Mouse (Mus musculus): ENCODE results near the gene Slc7a9. TPM values are rescaled to one million over a fixed set of nuclear protein-coding genes. Genes with fewer than 3 reads are reported as not detected.

Slc7a9 gene
- polyA plus RNA-seq, 1 experiment from 2014 or later, result not detected

Other genes starting within 250 kb of the Slc7a9 start
- gene Lrp3, start 233.3 kb upstream of the Slc7a9 start, polyA plus RNA-seq (2015; fragmentation: Nextera tagmentation; extraction: Ambion mirVana), result 0.42 and 0.43 TPM in 2 replicates
- gene Gpatch1, start 130.4 kb upstream of the Slc7a9 start, polyA plus RNA-seq (2015; fragmentation: Nextera tagmentation; extraction: Ambion mirVana), result 15.6 and 16.8 TPM in 2 replicates
- 0.89 and 1.2 TPM in 2 replicates for gene Rhpn2, start 114.6 kb upstream of the Slc7a9 start, polyA plus RNA-seq (2015; fragmentation: Nextera tagmentation; extraction: Ambion mirVana)
- 30.7 and 35.4 TPM in 2 replicates for gene Faap24, start 52.0 kb upstream of the Slc7a9 start, polyA plus RNA-seq (2015; fragmentation: Nextera tagmentation; extraction: Ambion mirVana)
- gene Cep89, start 51.8 kb upstream of the Slc7a9 start, polyA plus RNA-seq (2015; fragmentation: Nextera tagmentation; extraction: Ambion mirVana), result 28.5 and 30.8 TPM in 2 replicates
- not detected in 2 replicates for gene Tdrd12, start 88.9 kb downstream of the Slc7a9 start, polyA plus RNA-seq (2015; fragmentation: Nextera tagmentation; extraction: Ambion mirVana)
- gene Nudt19, start 107.5 kb downstream of the Slc7a9 start, polyA plus RNA-seq (2015; fragmentation: Nextera tagmentation; extraction: Ambion mirVana), result 99.2 and 105 TPM in 2 replicates
- 0.07 and 0.08 TPM in 2 replicates for gene Rgs9bp, start 136.8 kb downstream of the Slc7a9 start, polyA plus RNA-seq (2015; fragmentation: Nextera tagmentation; extraction: Ambion mirVana)
- 29.2 and 30.1 TPM in 2 replicates for gene Ankrd27, start 137.4 kb downstream of the Slc7a9 start, polyA plus RNA-seq (2015; fragmentation: Nextera tagmentation; extraction: Ambion mirVana)
- 266 and 274 TPM in 2 replicates for gene Pdcd5, start 198.7 kb downstream of the Slc7a9 start, polyA plus RNA-seq (2015; fragmentation: Nextera tagmentation; extraction: Ambion mirVana)

Measured in thymus, postnatal 0 days (tissue).